Comparison of ENCODE assay signal across 8 mouse cellular contexts in the genomic region with DNA sequence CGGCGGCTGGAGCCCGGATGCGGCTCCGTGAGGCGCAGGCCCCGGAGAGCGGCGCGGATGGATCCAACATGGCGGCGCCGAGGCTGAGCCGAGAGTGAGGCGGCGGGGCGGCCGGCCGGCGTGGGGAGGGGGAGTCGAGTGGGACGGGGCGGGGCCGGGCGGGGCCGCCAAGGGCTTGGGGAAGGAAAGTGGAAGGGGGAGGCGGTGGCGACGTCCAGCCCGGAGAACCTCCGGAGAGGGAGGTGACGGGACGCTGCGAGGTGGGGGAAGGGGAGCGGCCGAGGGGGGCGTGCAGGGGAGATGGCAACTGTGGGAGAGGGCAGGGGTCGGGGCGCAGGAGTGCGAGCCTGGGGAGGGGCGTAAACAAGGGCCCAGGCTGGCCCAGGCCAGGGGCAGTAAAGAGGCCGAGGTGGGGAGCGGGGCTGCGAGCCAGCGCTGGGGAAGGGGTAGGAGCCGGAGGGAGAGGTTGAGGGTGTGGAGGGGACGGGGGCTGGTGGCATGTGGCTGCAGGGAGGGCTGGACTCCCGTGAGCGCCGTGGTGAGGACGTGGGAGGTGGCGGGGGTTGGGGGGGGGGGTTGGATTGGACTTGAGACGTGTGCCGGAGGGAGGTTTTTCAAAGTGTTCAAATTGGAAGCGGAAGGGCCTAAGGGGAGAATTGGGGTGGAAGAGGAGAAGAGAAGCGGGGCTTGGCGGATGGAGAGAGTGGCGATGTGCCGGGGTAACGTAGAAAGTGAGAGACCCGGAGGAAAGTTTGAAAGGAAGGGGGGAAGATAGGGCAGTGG. TPM values are rescaled to one million over a fixed set of nuclear protein-coding genes. Genes with fewer than 3 reads are reported as not detected.
DNase-seq lines count a peak whose midpoint lies in the region; ATAC-seq lines count a peak whose summit lies in the region.

No protein-coding gene starts in this region.

- peaks cover 18% of the 10 kb centered on the region for H3K4me1 ChIP-seq in embryonic facial prominence, embryonic 14.5 days (ENCODE audit: control insufficient read depth, insufficient read depth, low read length)
- H3K4me1 ChIP-seq in hindbrain, embryonic 12.5 days = peaks cover 37% of the 10 kb centered on the region
- H3K4me1 ChIP-seq in liver, embryonic 12.5 days = peaks cover 54% of the 10 kb centered on the region
- peaks cover 35% of the 10 kb centered on the region for H3K4me1 ChIP-seq in neural tube, embryonic 12.5 days

- DNase-seq in right cerebral cortex, postnatal 14 days = peak; percentile 79
- no peak for DNase-seq in right cerebral cortex, adult 18-20 months
- DNase-seq in adrenal gland, postnatal 14 days = peak; percentile 90
- DNase-seq in embryonic facial prominence, embryonic 14.5 days (ENCODE audit: low spot score) = peak; percentile 94
- no peak for DNase-seq in layer of hippocampus, adult 18-20 months (ENCODE audit: low spot score in 2 of 2)

- peak; percentile 88 for ATAC-seq in embryonic facial prominence, embryonic 14.5 days (ENCODE audit: low read depth)
- peak; percentile 90 for ATAC-seq in hindbrain, embryonic 12.5 days (ENCODE audit: low FRiP score)
- peak; percentile 75 for ATAC-seq in liver, embryonic 12.5 days
- ATAC-seq in neural tube, embryonic 12.5 days (ENCODE audit: low FRiP score, low read depth) = peak; percentile 89

- peak overlapping the region; percentile 98 for H3K9ac ChIP-seq in embryonic facial prominence, embryonic 14.5 days (ENCODE audit: low read depth, low read length)
- peak overlapping the region; percentile 91 for H3K9ac ChIP-seq in hindbrain, embryonic 12.5 days
- peak overlapping the region; percentile 97 for H3K9ac ChIP-seq in liver, embryonic 12.5 days
- peak overlapping the region; percentile 93 for H3K9ac ChIP-seq in neural tube, embryonic 12.5 days

- peaks cover 8% of the 10 kb centered on the region; the same call in 1 of the 2 replicates for H3K36me3 ChIP-seq in embryonic facial prominence, embryonic 14.5 days (ENCODE audit: control insufficient read depth, insufficient read depth, low read length)
- H3K36me3 ChIP-seq in hindbrain, embryonic 12.5 days = peaks cover 4% of the 10 kb centered on the region; the same call in 1 of the 2 replicates
- peaks cover 35% of the 10 kb centered on the region for H3K36me3 ChIP-seq in liver, embryonic 12.5 days
- H3K36me3 ChIP-seq in neural tube, embryonic 12.5 days = peaks cover 3% of the 10 kb centered on the region

- peak overlapping the region; percentile 83 for H3K4me3 ChIP-seq in embryonic facial prominence, embryonic 14.5 days (ENCODE audit: low read depth, low read length)
- H3K4me3 ChIP-seq in hindbrain, embryonic 12.5 days = peak overlapping the region; percentile 77
- H3K4me3 ChIP-seq in liver, embryonic 12.5 days = peak overlapping the region; percentile 88
- H3K4me3 ChIP-seq in neural tube, embryonic 12.5 days = peak overlapping the region; percentile 89

- no peaks in the 10 kb centered on the region for H3K27me3 ChIP-seq in embryonic facial prominence, embryonic 14.5 days (replicated peaks; ENCODE audit: control insufficient read depth, insufficient read depth, low read length)
- H3K27me3 ChIP-seq in hindbrain, embryonic 12.5 days = no peaks in the 10 kb centered on the region
- H3K27me3 ChIP-seq in liver, embryonic 12.5 days (replicated peaks) = no peaks in the 10 kb centered on the region
- no peaks in the 10 kb centered on the region for H3K27me3 ChIP-seq in neural tube, embryonic 12.5 days (replicated peaks)

- H3K4me2 ChIP-seq in embryonic facial prominence, embryonic 14.5 days (ENCODE audit: low read depth, low read length) = peak overlapping the region; percentile 64
- H3K4me2 ChIP-seq in hindbrain, embryonic 12.5 days (replicated peaks) = peak overlapping the region; percentile 81
- H3K4me2 ChIP-seq in liver, embryonic 12.5 days = peak overlapping the region; percentile 90
- peak overlapping the region; percentile 90 for H3K4me2 ChIP-seq in neural tube, embryonic 12.5 days (replicated peaks)

- WGBS in embryonic facial prominence, embryonic 14.5 days = under 1% methylated on average over 49 of the region's 61 CpGs
- 2% methylated on average over 44 of the region's 61 CpGs for WGBS in hindbrain, embryonic 12.5 days
- WGBS in liver, embryonic 12.5 days (ENCODE audit: insufficient replicate concordance) = 2% methylated on average over 50 of the region's 61 CpGs
- WGBS in neural tube, embryonic 12.5 days = 3% methylated on average over 53 of the region's 61 CpGs

- H3K9me3 ChIP-seq in embryonic facial prominence, embryonic 14.5 days (ENCODE audit: control insufficient read depth, low read length) = no peaks in the 10 kb centered on the region
- H3K9me3 ChIP-seq in hindbrain, embryonic 12.5 days (replicated peaks) = no peaks in the 10 kb centered on the region
- H3K9me3 ChIP-seq in liver, embryonic 12.5 days (replicated peaks) = no peaks in the 10 kb centered on the region
- H3K9me3 ChIP-seq in neural tube, embryonic 12.5 days = no peaks in the 10 kb centered on the region

- peak overlapping the region; percentile 98 for H3K27ac ChIP-seq in embryonic facial prominence, embryonic 14.5 days (replicated peaks; ENCODE audit: low read depth, low read length)
- H3K27ac ChIP-seq in hindbrain, embryonic 12.5 days = peak overlapping the region; percentile 99
- peak overlapping the region; percentile 94 for H3K27ac ChIP-seq in liver, embryonic 12.5 days
- peak overlapping the region; percentile 97 for H3K27ac ChIP-seq in neural tube, embryonic 12.5 days

RNA-seq across cellular contexts. Expression of gene Dedd, which starts 0.7 kb away (rescaled TPM):
- total RNA-seq in adrenal gland, postnatal 14 days (2021) = 33.7 and 36.1 TPM in 2 replicates
- 46.0 and 52.1 TPM in 2 replicates for polyA plus RNA-seq in embryonic facial prominence, embryonic 14.5 days (2014; fragmentation: Nextera tagmentation; extraction: Ambion mirVana)
- polyA plus RNA-seq in hindbrain, embryonic 12.5 days (2016; fragmentation: Nextera tagmentation; extraction: Ambion mirVana) = 54.6 and 58.9 TPM in 2 replicates
- 24.9 and 26.1 TPM in 2 replicates for polyA plus RNA-seq in liver, embryonic 12.5 days (2016; fragmentation: Nextera tagmentation; extraction: Ambion mirVana)
- 50.9 and 57.3 TPM in 2 replicates for polyA plus RNA-seq in neural tube, embryonic 12.5 days (2016; fragmentation: Nextera tagmentation; extraction: Ambion mirVana)
- total RNA-seq in layer of hippocampus, adult 18-20 months (2021) = 10 to 100 TPM; 40.1 to 40.5 TPM

RNA-seq across cellular contexts. Expression of gene Nit1, which starts 15.8 kb away (rescaled TPM):
- 62.1 and 62.8 TPM in 2 replicates for total RNA-seq in adrenal gland, postnatal 14 days (2021)
- 28.8 and 29.7 TPM in 2 replicates for polyA plus RNA-seq in embryonic facial prominence, embryonic 14.5 days (2014; fragmentation: Nextera tagmentation; extraction: Ambion mirVana)
- 47.4 and 48.1 TPM in 2 replicates for polyA plus RNA-seq in hindbrain, embryonic 12.5 days (2016; fragmentation: Nextera tagmentation; extraction: Ambion mirVana)
- polyA plus RNA-seq in liver, embryonic 12.5 days (2016; fragmentation: Nextera tagmentation; extraction: Ambion mirVana) = 22.8 and 25.3 TPM in 2 replicates
- polyA plus RNA-seq in neural tube, embryonic 12.5 days (2016; fragmentation: Nextera tagmentation; extraction: Ambion mirVana) = 45.6 and 46.1 TPM in 2 replicates
- total RNA-seq in layer of hippocampus, adult 18-20 months (2021) = 10 to 100 TPM; 40.9 to 41.5 TPM

RNA-seq across cellular contexts. Expression of gene Pfdn2, which starts 15.8 kb away (rescaled TPM):
- total RNA-seq in adrenal gland, postnatal 14 days (2021) = 140 and 148 TPM in 2 replicates
- 49.1 and 49.5 TPM in 2 replicates for polyA plus RNA-seq in embryonic facial prominence, embryonic 14.5 days (2014; fragmentation: Nextera tagmentation; extraction: Ambion mirVana)
- polyA plus RNA-seq in hindbrain, embryonic 12.5 days (2016; fragmentation: Nextera tagmentation; extraction: Ambion mirVana) = 134 and 149 TPM in 2 replicates
- 74.3 and 76.1 TPM in 2 replicates for polyA plus RNA-seq in liver, embryonic 12.5 days (2016; fragmentation: Nextera tagmentation; extraction: Ambion mirVana)
- polyA plus RNA-seq in neural tube, embryonic 12.5 days (2016; fragmentation: Nextera tagmentation; extraction: Ambion mirVana) = 157 and 158 TPM in 2 replicates
- total RNA-seq in layer of hippocampus, adult 18-20 months (2021) = 100 to 1,000 TPM; 177 to 190 TPM

RNA-seq across cellular contexts. Expression of gene Klhdc9, which starts 31.0 kb away (rescaled TPM):
- 3.1 and 5.1 TPM in 2 replicates for total RNA-seq in adrenal gland, postnatal 14 days (2021)
- 2.2 and 3.0 TPM in 2 replicates for polyA plus RNA-seq in embryonic facial prominence, embryonic 14.5 days (2014; fragmentation: Nextera tagmentation; extraction: Ambion mirVana)
- 2.0 and 3.6 TPM in 2 replicates for polyA plus RNA-seq in hindbrain, embryonic 12.5 days (2016; fragmentation: Nextera tagmentation; extraction: Ambion mirVana)
- 0.35 and 0.46 TPM in 2 replicates for polyA plus RNA-seq in liver, embryonic 12.5 days (2016; fragmentation: Nextera tagmentation; extraction: Ambion mirVana)
- polyA plus RNA-seq in neural tube, embryonic 12.5 days (2016; fragmentation: Nextera tagmentation; extraction: Ambion mirVana) = 2.1 and 2.6 TPM in 2 replicates
- total RNA-seq in layer of hippocampus, adult 18-20 months (2021) = 1 to 10 TPM; 6.0 to 6.1 TPM

RNA-seq across cellular contexts. Expression of gene Ufc1, which starts 34.8 kb away (rescaled TPM):
- total RNA-seq in adrenal gland, postnatal 14 days (2021) = 128 and 133 TPM in 2 replicates
- 110 and 117 TPM in 2 replicates for polyA plus RNA-seq in embryonic facial prominence, embryonic 14.5 days (2014; fragmentation: Nextera tagmentation; extraction: Ambion mirVana)
- 106 and 108 TPM in 2 replicates for polyA plus RNA-seq in hindbrain, embryonic 12.5 days (2016; fragmentation: Nextera tagmentation; extraction: Ambion mirVana)
- polyA plus RNA-seq in liver, embryonic 12.5 days (2016; fragmentation: Nextera tagmentation; extraction: Ambion mirVana) = 55.9 and 58.3 TPM in 2 replicates
- 105 and 120 TPM in 2 replicates for polyA plus RNA-seq in neural tube, embryonic 12.5 days (2016; fragmentation: Nextera tagmentation; extraction: Ambion mirVana)
- 100 to 1,000 TPM in 1 of 2 experiments, 10 to 100 TPM in 1; 99.7 to 108 TPM for total RNA-seq in layer of hippocampus, adult 18-20 months (2021)

Comparison
In these comparisons a context has a peak if more than half of its experiments do, and no peak if none do; other contexts are left out.
1. DNase-seq: peak in right cerebral cortex, postnatal 14 days (single experiment), adrenal gland, postnatal 14 days (single experiment) and embryonic facial prominence, embryonic 14.5 days (single experiment); none in right cerebral cortex, adult 18-20 months (single experiment) and layer of hippocampus, adult 18-20 months (0 of 2).
2. Peak in every context shown above with its lines, with median percentiles within 50 percentile points of each other: ATAC-seq, H3K27ac ChIP-seq, H3K4me2 ChIP-seq, H3K4me3 ChIP-seq and H3K9ac ChIP-seq.